Mouse (Mus musculus): ENCODE data around the gene Shank3. TPM values are rescaled to one million over a fixed set of nuclear protein-coding genes. Genes with fewer than 3 reads are reported as not detected.

Shank3 gene
- polyA plus RNA-seq, 1 experiment from 2014 or later: 8.0 TPM

GRCm38 (mm10) chr15:89480584-89480983 lies 18.8 kb upstream of the Shank3 start:
- Histone ChIP-seq H3K4me2 (replicated peaks) (no peak overlapping the region), H3K27me3 (peaks cover 10% of the 10 kb centered on the region; the same call in 1 of the 2 replicates), H3K9me3 (no peaks in the 10 kb centered on the region), H3K4me3 (no peak overlapping the region), H3K9ac (replicated peaks) (no peak overlapping the region), H3K4me1 (peaks cover 9% of the 10 kb centered on the region), H3K27ac (replicated peaks) (no peak overlapping the region), H3K36me3 (no peaks in the 10 kb centered on the region; the same call in 1 of the 2 replicates)
- ATAC-seq (ENCODE audit: low FRiP score, low read depth): no peak
- 85% methylated on average over 8 of the region's 8 CpGs for WGBS

GRCm38 (mm10) chr15:89488182-89488581 lies 11.2 kb upstream of the Shank3 start:
- 81% methylated on average over 12 of the region's 12 CpGs for WGBS
- H3K9me3 ChIP-seq: no peaks in the 10 kb centered on the region
- H3K27ac ChIP-seq (replicated peaks): no peak overlapping the region
- H3K4me1 ChIP-seq: no peaks in the 10 kb centered on the region
- H3K4me3 ChIP-seq: no peak overlapping the region
- no peak overlapping the region for H3K4me2 ChIP-seq (replicated peaks)
- ATAC-seq (ENCODE audit: low FRiP score, low read depth): no peak
- no peaks in the 10 kb centered on the region for H3K27me3 ChIP-seq
- H3K36me3 ChIP-seq: no peaks in the 10 kb centered on the region
- no peak overlapping the region for H3K9ac ChIP-seq (replicated peaks)

GRCm38 (mm10) chr15:89488611-89489117 lies 10.8 kb upstream of the Shank3 start:
- Histone ChIP-seq H3K36me3 (no peaks in the 10 kb centered on the region), H3K4me3 (no peak overlapping the region), H3K4me2 (replicated peaks) (no peak overlapping the region), H3K27ac (replicated peaks) (no peak overlapping the region), H3K4me1 (no peaks in the 10 kb centered on the region), H3K9ac (replicated peaks) (no peak overlapping the region), H3K27me3 (no peaks in the 10 kb centered on the region), H3K9me3 (no peaks in the 10 kb centered on the region)
- WGBS: 59% methylated on average over 14 of the region's 14 CpGs
- ATAC-seq (ENCODE audit: low FRiP score, low read depth): no peak

- no peak overlapping the region for H3K27ac ChIP-seq (replicated peaks)
- no peak overlapping the region for H3K4me2 ChIP-seq (replicated peaks)
- H3K4me1 ChIP-seq: peaks cover 18% of the 10 kb centered on the region
- H3K4me3 ChIP-seq: no peak overlapping the region
- no peak for ATAC-seq (ENCODE audit: low FRiP score, low read depth)
- H3K36me3 ChIP-seq: no peaks in the 10 kb centered on the region
- WGBS: 85% methylated on average over 4 of the region's 4 CpGs
- no peak overlapping the region for H3K9ac ChIP-seq (replicated peaks)
- peaks cover 34% of the 10 kb centered on the region for H3K27me3 ChIP-seq
- H3K9me3 ChIP-seq: no peaks in the 10 kb centered on the region
Observed at GRCm38 (mm10) chr15:89494970-89495369, 4.5 kb upstream of the Shank3 start.

GRCm38 (mm10) chr15:89496131-89496530 lies 3.3 kb upstream of the Shank3 start:
- Histone ChIP-seq H3K27ac (replicated peaks) (peak overlapping the region; percentile 40), H3K4me2 (replicated peaks) (no peak overlapping the region), H3K36me3 (no peaks in the 10 kb centered on the region), H3K27me3 (peaks cover 45% of the 10 kb centered on the region), H3K4me3 (no peak overlapping the region), H3K4me1 (peaks cover 25% of the 10 kb centered on the region), H3K9ac (replicated peaks) (no peak overlapping the region), H3K9me3 (no peaks in the 10 kb centered on the region)
- WGBS: 17% methylated on average over 4 of the region's 4 CpGs
- no peak for ATAC-seq (ENCODE audit: low FRiP score, low read depth)

GRCm38 (mm10) chr15:89496841-89497240 lies 2.6 kb upstream of the Shank3 start:
- Histone ChIP-seq H3K27ac (replicated peaks) (no peak overlapping the region; the same call in 1 of the 2 replicates), H3K9me3 (no peaks in the 10 kb centered on the region), H3K9ac (replicated peaks) (no peak overlapping the region), H3K4me2 (replicated peaks) (no peak overlapping the region), H3K4me1 (peaks cover 25% of the 10 kb centered on the region), H3K27me3 (peaks cover 52% of the 10 kb centered on the region), H3K36me3 (no peaks in the 10 kb centered on the region), H3K4me3 (no peak overlapping the region)
- WGBS: 31% methylated on average over 2 of the region's 2 CpGs
- no peak for ATAC-seq (ENCODE audit: low FRiP score, low read depth)

GRCm38 (mm10) chr15:89497391-89498048 lies 1.9 kb upstream of the Shank3 start:
- Histone ChIP-seq H3K9ac (replicated peaks) (no peak overlapping the region), H3K27me3 (peaks cover 57% of the 10 kb centered on the region), H3K4me3 (no peak overlapping the region), H3K36me3 (no peaks in the 10 kb centered on the region), H3K9me3 (no peaks in the 10 kb centered on the region), H3K27ac (replicated peaks) (no peak overlapping the region), H3K4me1 (peaks cover 25% of the 10 kb centered on the region), H3K4me2 (replicated peaks) (no peak overlapping the region)
- 26% methylated on average over 4 of the region's 4 CpGs for WGBS
- ATAC-seq (ENCODE audit: low FRiP score, low read depth): no peak

- ATAC-seq (ENCODE audit: low FRiP score, low read depth): no peak; the same call in 1 of the 2 replicates
- H3K27me3 ChIP-seq: peaks cover 57% of the 10 kb centered on the region
- peak overlapping the region; percentile 81 for H3K4me2 ChIP-seq (replicated peaks)
- no peaks in the 10 kb centered on the region for H3K9me3 ChIP-seq
- peaks cover 25% of the 10 kb centered on the region for H3K4me1 ChIP-seq
- peak overlapping the region; percentile 84; the same call in 1 of the 2 replicates for H3K27ac ChIP-seq (replicated peaks)
- WGBS: 2% methylated on average over 41 of the region's 41 CpGs
- peaks cover 2% of the 10 kb centered on the region; the same call in 1 of the 2 replicates for H3K36me3 ChIP-seq
- H3K4me3 ChIP-seq: peak overlapping the region; percentile 89
- peak overlapping the region; percentile 91 for H3K9ac ChIP-seq (replicated peaks)
Observed at GRCm38 (mm10) chr15:89498049-89498960, 1.1 kb upstream of the Shank3 start.

- Histone ChIP-seq H3K4me1 (peaks cover 25% of the 10 kb centered on the region), H3K9me3 (no peaks in the 10 kb centered on the region), H3K9ac (replicated peaks) (peak overlapping the region; percentile 91), H3K4me2 (replicated peaks) (peak overlapping the region; percentile 81), H3K4me3 (peak overlapping the region; percentile 89), H3K27ac (replicated peaks) (peak overlapping the region; percentile 84), H3K27me3 (peaks cover 57% of the 10 kb centered on the region), H3K36me3 (peaks cover 15% of the 10 kb centered on the region)
- under 1% methylated on average over 49 of the region's 60 CpGs for WGBS
- peak; percentile 74 for ATAC-seq (ENCODE audit: low FRiP score, low read depth)
Observed at GRCm38 (mm10) chr15:89499784-89500220, 379 bp downstream of the Shank3 start.

GRCm38 (mm10) chr15:89500221-89500791 lies 883 bp downstream of the Shank3 start:
- peak overlapping the region; percentile 84; the same call in 1 of the 2 replicates for H3K27ac ChIP-seq (replicated peaks)
- peaks cover 25% of the 10 kb centered on the region for H3K4me1 ChIP-seq
- H3K36me3 ChIP-seq: peaks cover 15% of the 10 kb centered on the region
- peak overlapping the region; percentile 81 for H3K4me2 ChIP-seq (replicated peaks)
- peak overlapping the region; percentile 91 for H3K9ac ChIP-seq (replicated peaks)
- H3K9me3 ChIP-seq: no peaks in the 10 kb centered on the region
- peaks cover 57% of the 10 kb centered on the region for H3K27me3 ChIP-seq
- WGBS: under 1% methylated on average over 35 of the region's 35 CpGs
- ATAC-seq (ENCODE audit: low FRiP score, low read depth): peak; percentile 56
- H3K4me3 ChIP-seq: peak overlapping the region; percentile 89

GRCm38 (mm10) chr15:89501321-89501720 lies 1.9 kb downstream of the Shank3 start:
- no peak overlapping the region for H3K4me3 ChIP-seq
- H3K36me3 ChIP-seq: peaks cover 15% of the 10 kb centered on the region
- no peaks in the 10 kb centered on the region for H3K9me3 ChIP-seq
- ATAC-seq (ENCODE audit: low FRiP score, low read depth): no peak
- H3K9ac ChIP-seq (replicated peaks): no peak overlapping the region
- H3K4me2 ChIP-seq (replicated peaks): peak overlapping the region; percentile 81; the same call in 1 of the 2 replicates
- WGBS: 85% methylated on average over 3 of the region's 3 CpGs
- no peak overlapping the region for H3K27ac ChIP-seq (replicated peaks)
- peaks cover 56% of the 10 kb centered on the region for H3K27me3 ChIP-seq
- H3K4me1 ChIP-seq: peaks cover 20% of the 10 kb centered on the region

Data from midbrain, embryonic 12.5 days (tissue).